Comparison of ENCODE assay signal across 25 mouse cellular contexts in the genomic region with DNA sequence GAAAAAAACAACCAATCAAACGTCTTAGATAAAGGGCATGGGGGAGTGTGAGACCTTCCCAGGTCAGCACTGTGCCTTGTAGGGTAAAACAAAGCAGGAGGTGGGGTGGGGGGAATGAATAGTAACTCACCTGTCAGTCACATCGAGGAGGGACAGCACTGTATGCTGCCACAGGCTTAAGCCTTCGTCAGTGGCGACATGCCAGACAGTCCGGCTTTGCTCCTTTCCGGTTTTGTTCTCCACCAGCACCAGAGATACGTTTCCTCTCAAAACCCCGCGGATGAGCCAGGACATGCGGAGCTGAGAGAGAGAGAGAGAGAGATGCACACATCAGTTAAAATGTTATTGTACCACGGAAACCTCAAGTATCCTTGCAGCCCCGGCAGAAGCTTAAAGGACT.
"Had no signal": no experiment of that assay in that cellular context is flagged by ENCODE, and none has a peak within 500 bp of the region (broad histone marks: within the 10 kb centered on the region; RNA-seq: fewer than 3 reads in every experiment).

No protein-coding gene starts in this region.

- H3K36me3 ChIP-seq: embryonic facial prominence, embryonic 10.5 days; embryonic facial prominence, embryonic 12.5 days; embryonic facial prominence, embryonic 13.5 days; embryonic facial prominence, embryonic 15.5 days; forebrain, embryonic 10.5 days; forebrain, embryonic 12.5 days; forebrain, embryonic 15.5 days had no signal

- ATAC-seq: forebrain, embryonic 13.5 days; forebrain, embryonic 14.5 days; forebrain, embryonic 15.5 days; forebrain, embryonic 16.5 days; forebrain, postnatal 0 days had no signal

- H3K4me3 ChIP-seq: embryonic facial prominence, embryonic 10.5 days; embryonic facial prominence, embryonic 12.5 days; embryonic facial prominence, embryonic 13.5 days; embryonic facial prominence, embryonic 15.5 days; erythroblast, embryonic 14.5 days; forebrain, embryonic 10.5 days; forebrain, embryonic 12.5 days; forebrain, embryonic 13.5 days; forebrain, embryonic 15.5 days; gastrocnemius, adult 2 months; heart, adult 2 months had no signal

- H3K9me3 ChIP-seq: embryonic facial prominence, embryonic 10.5 days; embryonic facial prominence, embryonic 12.5 days; embryonic facial prominence, embryonic 13.5 days; embryonic facial prominence, embryonic 15.5 days; forebrain, embryonic 10.5 days; forebrain, embryonic 12.5 days; forebrain, embryonic 13.5 days; forebrain, embryonic 15.5 days had no signal

- H3K9ac ChIP-seq: embryonic facial prominence, embryonic 12.5 days; embryonic facial prominence, embryonic 13.5 days; embryonic facial prominence, embryonic 15.5 days; forebrain, embryonic 12.5 days; forebrain, embryonic 13.5 days; forebrain, embryonic 15.5 days; forebrain, postnatal 0 days had no signal

- H3K4me2 ChIP-seq: embryonic facial prominence, embryonic 12.5 days; embryonic facial prominence, embryonic 13.5 days; embryonic facial prominence, embryonic 15.5 days; forebrain, embryonic 12.5 days; forebrain, embryonic 13.5 days; forebrain, embryonic 15.5 days had no signal

- DNase-seq: cerebellum, adult 2 months; cerebellum, adult 8-10 months; cerebellum, adult 9-11 months; cerebellum, postnatal 36 days; embryo, embryonic 11 days; forebrain, postnatal 0 days; gastrocnemius, adult 2 months; gastrocnemius, postnatal 10 days; gastrocnemius, postnatal 14 days; gastrocnemius, postnatal 25 days; gastrocnemius, postnatal 36 days; heart, adult 11 months; heart, adult 18-20 months; heart, adult 2 months had no signal

- H3K27ac ChIP-seq: embryonic facial prominence, embryonic 10.5 days; embryonic facial prominence, embryonic 12.5 days; embryonic facial prominence, embryonic 13.5 days; embryonic facial prominence, embryonic 15.5 days; forebrain, embryonic 10.5 days; forebrain, embryonic 12.5 days; forebrain, embryonic 13.5 days; forebrain, embryonic 15.5 days; gastrocnemius, adult 2 months; heart, adult 2 months had no signal

- H3K4me1 ChIP-seq: embryonic facial prominence, embryonic 15.5 days had no signal

- H3K27me3 ChIP-seq: forebrain, embryonic 13.5 days had no signal
